Mouse (Mus musculus): ENCODE data around the gene Gpatch2.
A peak's percentile ranks its signal among the peaks of the same experiment; 100 is the strongest.

Gpatch2 gene

DNA sequence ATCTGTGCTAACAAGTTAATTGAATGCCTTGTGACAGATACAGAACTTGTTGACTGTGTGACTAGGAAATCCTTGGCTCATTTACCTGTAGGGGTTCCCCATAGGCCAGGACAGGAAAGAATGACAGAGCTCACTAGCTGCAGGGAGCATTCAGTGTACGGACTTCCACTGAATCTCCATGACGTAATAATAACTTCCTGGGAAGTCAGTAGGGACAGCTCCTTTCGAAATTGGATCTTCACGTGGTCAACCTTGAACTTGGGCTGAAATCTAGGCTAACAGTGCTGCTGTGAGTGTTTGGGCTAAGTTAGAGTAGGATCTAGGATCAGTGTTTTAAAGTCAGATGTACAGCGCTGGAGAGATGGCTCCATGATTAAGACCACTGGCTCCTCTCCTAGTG, 29.4 kb downstream of the Gpatch2 start:
- DNase-seq (ENCODE audit: low read depth, low spot score) = no peak

DNA sequence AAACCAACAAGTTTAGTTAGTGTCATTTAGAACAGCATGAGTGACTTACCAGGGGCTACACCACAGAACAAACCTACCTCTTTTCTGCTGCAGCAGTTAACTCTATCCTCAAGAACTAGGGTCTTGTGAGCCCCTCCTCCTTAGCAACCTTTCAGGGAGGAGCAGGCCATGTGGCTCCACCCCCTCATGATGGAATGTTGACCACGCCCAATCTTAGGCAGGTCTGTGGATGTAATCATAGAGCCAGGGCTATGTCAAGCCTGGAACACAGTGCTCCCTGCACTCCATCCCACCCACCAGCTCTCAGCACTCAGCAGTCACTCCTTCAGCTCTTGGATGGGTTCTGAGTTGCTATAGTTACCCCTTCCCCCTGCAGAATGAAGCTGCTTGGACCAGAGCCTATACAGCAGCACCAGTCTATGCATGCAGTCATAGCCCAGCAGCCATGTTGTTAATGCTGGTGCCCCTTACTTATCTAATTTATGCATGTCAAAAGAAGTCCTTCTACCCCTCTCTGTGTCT, 35.5 kb downstream of the Gpatch2 start:
- DNase-seq (ENCODE audit: low read depth, low spot score) = peak; percentile 56

DNA sequence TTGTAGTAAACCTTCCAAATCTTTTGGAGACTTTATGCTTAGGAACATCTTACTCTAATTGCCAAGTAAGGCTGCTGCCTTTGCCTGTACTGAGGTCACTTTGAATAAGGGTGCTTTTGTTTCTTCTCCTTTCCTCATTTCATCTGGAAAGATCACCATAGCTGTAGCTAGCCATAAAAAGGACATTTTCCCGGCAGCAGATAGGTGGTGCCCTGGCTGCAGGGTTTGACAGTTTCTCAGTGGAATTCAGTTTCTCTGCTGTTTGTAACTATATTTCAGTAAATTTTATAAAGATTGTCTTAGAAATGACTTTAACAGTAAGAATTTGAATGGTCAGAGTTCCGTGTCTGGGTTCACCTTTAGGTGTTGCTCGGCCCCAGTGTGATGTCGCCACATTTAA, 43.4 kb downstream of the Gpatch2 start:
- DNase-seq (ENCODE audit: low read depth, low spot score) = no peak

DNA sequence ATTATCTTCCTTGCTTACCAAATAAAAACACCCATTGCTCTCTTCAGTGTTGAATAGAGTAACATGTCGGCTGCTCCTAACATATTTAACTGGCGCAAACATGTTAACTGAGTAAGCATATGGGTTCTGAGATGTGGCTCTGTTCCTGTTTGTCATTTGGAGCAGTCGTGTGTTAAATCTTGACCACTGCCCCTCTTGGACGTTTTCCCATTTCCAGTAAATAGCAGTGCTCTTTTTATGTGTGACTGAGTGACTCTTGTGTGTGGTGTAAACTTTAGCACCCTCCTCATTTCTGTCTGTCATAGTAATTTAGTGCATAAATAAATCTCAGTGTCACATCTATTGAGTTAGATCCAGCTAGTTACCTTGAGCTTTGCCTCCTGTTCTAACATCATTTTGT, 52.3 kb downstream of the Gpatch2 start:
- DNase-seq (ENCODE audit: low read depth, low spot score) = no peak

DNA sequence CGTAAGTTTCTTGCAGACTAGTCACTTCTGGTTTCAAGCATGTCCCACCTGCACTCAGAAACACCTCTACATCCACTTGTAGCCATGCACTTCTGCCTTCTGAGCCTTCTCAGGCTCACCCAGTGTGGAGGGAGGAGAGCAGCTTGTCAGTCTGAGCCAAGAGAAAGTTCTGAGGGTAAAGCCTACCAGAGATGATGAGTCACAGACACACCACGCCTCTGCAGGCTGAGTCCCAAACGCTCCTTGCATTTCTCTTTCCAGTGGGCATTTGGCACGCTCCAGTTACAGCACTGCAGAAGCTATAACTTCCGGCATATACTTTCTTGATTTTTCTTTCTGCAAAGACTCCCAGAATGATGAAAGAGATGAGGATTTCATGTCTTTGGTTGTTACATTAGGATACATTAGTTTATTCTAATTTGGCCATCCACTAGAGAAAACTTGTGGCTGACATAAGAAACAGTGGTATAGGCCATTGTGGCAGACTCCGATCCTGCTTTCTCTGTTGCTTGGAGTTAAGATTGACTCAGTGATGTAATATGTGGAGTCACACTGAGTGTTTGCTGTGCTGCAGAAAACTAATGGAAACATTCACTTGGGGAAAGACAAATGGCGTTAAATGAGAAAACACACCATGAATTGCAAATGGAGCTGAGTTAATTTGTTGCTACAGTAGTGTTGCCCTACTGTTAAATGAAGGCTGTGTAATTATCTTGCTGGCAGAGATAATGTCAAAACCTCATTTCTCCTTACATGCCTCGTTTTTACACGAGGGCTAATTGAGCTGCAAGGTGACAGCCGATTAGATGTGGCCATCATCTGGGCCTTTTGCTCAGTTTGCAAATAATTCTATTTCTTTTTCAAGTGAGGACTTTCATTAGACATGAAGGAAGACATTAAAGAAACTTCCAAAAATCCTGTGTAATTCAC, 55.3 kb downstream of the Gpatch2 start:
- no peak for DNase-seq (ENCODE audit: low read depth, low spot score)

DNA sequence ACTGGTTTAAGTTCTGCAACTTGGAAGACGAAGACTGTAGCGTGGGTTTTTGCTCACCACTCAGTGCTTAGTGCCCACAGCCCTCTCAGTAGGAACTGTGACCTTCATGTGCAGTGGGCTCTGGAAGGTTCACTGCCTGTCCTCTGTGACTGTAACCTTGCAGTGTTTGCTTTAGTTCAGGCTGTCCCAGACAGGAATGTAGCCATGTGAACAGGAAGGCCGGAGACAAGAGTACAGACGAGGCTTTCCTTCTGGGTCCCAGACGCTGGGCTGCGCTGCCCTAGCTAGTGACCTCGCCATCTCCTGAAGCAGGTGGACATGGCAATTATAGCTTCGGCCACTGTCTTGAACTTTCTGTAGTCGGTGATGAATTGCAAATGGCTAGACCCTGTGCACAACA, 62.0 kb downstream of the Gpatch2 start:
- DNase-seq (ENCODE audit: low read depth, low spot score) = no peak

DNA sequence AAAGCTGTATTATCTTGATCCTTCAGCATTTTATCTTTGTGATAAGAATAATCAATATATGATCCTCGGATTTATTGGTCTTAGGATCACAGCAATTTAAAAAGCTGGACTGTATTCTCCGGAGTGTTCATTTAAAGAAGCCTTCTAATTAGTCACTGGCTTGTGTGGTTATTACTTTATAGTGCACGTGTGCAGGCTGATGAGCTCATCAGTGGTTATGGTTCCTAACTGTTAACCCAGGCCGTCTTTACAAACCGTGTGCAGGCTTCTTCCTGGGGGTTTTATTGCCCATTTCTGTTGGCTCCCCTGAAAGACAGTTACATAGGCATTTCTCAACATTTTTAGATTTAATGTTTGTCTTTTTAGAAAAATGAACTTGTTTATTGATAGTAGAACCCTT, 63.2 kb downstream of the Gpatch2 start:
- DNase-seq (ENCODE audit: low read depth, low spot score) = no peak

DNA sequence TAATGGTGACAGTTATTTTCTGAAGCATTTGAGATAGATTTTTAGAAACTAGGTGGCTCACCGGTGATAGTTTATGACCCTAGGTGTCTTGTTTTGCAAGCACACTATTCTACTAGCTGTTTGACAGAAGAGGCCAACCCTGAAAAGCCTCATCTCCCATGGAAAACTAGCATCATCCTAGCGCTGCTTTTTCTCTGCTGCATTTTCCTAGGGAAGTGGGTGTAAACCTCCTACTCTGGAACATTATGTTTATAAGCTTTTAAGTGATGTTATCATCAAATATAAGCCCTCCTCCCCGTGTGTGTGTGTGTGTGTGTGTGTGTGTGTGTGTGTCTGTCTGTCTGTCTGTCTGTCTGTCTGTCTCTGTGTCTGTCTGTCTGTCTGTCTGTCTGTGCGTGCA, 64.5 kb downstream of the Gpatch2 start:
- no peak for DNase-seq (ENCODE audit: low read depth, low spot score)

DNA sequence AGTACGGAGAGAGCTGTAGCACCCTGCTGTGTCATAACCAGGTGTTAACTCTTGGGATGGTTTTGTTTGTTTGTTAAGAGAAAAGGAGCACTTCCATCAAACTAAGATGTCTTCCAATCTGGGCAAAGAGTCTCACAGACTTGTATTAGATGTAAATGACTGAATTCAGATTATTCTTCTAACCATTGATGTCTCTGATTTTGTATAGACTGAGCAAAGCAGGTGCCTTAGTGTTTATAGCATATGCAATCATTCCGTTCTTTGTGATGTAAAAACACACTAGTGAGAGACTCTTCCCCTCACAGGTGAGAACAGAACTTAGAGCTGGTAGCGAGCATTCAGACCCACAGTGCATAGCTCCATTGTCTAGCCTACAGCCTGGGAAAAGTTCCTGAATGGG, 67.0 kb downstream of the Gpatch2 start:
- DNase-seq (ENCODE audit: low read depth, low spot score) = peak; percentile 69

DNA sequence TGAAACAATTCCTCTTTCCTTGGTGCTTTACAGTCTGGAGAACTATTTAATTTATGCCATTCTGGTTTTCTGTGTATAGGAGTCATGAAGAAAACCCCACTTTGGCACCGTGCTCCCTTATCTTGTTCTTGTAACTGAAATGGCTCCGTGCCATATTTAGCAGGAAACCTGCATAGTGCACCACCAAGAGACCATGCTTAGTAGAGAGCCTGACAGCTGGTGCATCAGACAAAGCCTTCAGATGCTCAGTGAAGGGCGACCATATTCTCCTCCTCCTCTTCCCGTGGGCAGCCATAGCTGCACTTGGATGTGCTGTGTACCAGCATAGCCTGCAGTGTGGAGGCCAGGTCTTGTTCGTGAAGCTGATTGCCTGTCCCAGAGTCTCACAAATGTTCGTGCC, 67.5 kb downstream of the Gpatch2 start:
- no peak for DNase-seq (ENCODE audit: low read depth, low spot score)

DNA sequence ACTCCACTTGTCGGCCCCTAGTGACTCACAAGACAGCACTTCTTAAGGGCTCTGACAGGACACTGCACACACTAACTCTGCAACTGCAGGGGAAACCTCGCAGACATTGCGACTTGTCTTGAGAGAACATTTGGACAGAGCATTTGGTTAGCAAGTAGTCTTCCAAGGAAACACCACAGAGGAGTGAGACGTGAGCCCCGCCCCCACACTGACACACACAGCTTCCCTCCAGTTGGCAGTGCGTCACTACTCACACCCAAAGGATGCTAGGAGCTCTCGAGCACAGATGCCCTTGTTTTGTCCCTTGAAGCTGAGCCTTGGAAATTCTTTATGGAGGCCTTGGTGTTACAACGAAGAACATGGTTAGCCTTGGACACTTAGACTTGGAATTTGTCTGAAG, 70.4 kb downstream of the Gpatch2 start:
- DNase-seq (ENCODE audit: low read depth, low spot score) = no peak

DNA sequence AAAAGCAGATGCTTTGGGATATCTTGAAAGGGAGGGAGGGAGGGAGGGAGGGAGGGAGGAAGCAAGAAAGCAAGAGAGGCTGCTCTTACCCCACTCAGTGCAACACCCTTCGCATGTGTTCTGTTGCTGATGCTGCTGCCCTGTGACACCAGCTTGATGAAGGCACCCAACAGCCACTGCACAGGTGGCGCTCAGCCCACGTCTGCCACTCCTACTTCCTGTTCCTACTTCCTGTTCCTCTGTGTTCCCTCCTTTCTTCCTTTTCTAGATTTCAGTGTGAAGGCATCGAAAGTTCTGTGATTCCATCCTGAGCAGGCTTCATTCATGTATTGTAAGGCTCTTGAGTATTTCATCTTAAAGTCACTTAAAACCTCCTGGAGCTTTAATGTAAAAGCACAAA, 71.1 kb downstream of the Gpatch2 start:
- no peak for DNase-seq (ENCODE audit: low read depth, low spot score)

DNA sequence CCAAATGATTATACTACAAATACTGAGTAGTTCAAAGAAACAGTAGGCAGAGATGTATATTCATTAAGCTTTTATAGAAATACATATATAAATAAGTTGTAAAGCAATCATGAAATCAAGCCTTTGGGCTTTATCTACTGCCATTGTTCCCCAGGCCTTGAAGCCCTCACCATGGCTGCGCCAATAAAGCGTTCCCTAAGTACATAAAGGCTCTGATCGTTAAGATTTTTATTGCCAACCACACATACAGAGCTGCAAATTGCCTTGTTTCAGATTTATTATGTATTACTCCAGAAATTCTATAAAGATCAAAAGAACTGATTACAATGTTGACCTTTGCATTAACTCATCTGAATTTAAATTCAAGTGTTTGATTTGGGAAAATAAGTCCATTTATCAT, 71.6 kb downstream of the Gpatch2 start:
- DNase-seq (ENCODE audit: low read depth, low spot score) = no peak

DNA sequence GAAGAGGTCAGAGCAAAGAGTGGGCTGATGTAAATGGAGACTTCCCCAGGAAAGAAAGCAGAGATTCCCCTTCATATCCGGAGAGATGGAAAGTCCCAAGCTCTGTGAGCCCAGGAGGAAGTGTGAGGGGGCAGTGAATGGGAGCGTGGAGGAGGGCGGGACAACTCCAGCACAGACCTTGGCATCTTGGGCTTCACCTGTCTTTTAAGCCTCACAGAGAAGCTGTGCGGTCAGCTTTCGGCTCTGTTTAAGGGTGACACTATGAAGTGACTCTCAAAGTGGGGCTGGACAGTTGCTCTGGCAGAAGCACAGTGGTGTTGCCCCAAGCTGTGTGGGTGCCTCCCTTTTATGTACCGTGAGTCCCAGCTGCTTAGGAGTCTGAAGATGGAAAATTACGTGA, 74.9 kb downstream of the Gpatch2 start:
- no peak for DNase-seq (ENCODE audit: low read depth, low spot score)

DNA sequence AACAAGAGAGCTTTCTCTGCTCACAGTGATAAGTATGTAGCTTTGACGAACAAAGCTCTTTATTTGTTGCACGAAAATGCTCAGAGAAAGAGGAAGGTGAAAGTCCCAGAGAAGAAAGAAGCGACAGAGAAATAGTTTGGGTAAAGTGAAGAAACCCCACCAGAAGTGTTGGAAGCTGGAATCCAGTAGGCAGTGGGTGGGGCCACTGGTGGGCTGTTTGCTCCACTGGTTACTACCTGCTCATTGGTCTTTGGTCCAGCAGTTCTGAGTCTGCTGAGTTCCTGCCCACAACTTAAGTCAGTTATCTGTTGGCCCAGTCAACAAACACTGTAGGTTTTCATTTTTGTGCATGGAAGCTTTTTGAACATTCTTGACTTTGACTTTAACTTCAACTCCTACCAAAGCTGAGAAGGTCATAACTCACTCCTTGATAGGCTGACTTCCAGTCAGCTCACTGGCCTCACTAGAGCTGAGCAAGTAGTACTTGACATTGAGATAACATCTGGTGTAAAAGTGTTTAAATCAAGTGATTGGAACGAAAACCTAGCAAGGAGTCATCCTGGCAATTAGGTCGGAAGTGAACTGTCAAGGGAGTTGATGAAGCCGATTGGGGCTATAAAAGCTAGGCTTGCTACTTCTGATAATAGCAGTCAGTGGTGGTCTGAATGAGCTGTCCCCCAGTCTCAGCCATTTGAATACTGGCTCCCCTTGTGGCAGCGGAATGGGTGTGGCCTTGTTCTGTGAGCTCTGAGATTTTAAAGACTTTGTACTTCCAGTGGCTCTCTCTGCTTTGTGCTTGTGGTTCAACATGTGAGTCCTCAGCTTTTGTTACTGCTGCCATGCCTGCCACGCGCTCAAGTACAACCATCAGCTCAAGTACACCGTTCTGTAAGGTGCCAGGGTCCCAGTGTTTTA, 76.4 kb downstream of the Gpatch2 start:
- peak; percentile 51 for DNase-seq (ENCODE audit: low read depth, low spot score)

DNA sequence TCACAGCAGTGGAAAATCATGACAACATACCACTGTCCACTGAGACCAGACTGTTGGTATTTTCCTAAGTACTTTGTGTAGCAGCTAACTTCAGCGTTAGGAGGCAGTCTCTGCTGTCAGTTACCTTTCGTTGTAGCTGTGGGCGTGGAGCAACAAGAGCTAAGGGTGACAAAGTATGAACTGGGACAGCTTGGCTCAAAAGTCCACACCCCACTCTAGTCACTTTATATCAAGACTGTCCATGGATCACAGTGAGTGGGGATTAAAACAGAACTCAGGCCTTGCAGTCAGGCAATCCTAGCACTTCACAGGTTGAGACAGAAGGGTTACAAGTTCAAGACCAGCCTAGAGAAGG, 77.1 kb downstream of the Gpatch2 start:
- no peak for DNase-seq (ENCODE audit: low read depth, low spot score)

DNA sequence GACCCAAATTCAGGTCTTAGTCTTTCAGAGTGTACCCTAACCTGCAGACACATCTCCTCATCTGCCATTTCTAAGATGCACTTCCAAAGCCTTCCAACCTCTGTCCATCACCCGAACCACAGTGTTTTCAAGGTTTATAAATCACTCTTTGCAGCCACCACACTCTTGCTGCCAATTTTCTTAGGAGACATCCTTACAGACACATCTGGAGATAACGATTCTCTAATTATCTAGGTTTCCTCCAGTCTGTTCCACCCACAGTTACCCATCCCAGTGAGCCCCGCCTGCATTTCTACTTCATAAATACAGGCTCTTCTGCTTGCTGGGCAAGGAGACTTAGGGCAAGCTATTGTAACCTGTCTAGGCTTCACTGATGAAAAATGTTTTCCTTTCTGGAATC, 77.9 kb downstream of the Gpatch2 start:
- no peak for DNase-seq (ENCODE audit: low read depth, low spot score)

DNA sequence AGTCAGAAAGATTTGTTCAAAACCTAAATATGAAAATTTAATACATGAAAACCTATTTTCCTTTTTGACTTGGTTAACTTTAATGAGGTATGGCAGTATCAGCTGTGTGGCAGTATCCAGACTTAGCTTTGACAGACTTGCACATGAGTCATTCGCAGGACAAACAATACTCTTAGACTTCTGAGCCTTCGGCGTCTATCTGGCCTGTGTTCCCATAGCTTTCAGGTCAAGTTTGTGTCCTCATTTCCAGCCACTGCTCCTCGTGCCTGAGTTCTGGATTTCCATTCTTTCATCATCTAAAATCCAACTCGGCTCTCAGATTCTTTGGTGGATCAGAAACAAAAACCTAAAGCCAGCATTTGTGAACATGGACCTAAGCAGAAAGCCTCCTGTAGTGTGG, 79.2 kb downstream of the Gpatch2 start:
- no peak for DNase-seq (ENCODE audit: low read depth, low spot score)

DNA sequence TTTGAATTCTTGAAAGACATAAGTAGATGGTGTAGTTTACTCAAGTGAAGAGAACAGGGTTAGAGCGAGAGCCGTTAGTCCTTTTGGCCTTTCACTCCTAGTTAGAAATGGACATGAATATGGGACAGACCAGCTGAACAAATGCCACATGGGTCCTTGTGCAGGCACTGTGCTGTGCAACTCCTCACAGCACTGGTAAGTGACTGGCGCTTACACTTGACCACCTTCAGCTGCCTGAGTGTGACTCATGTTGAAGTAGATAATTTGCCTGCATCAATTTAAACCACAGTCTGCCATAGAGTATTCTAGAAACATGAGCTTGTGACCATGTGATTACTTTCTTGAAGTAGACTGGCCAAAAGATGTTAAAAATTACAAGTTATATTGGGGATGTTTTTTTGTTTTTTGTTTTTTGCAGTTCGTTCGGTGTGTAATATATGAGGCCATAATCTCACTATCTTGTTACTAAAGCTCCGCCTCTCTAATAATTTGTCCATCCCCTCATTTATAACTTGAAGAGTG, 79.8 kb downstream of the Gpatch2 start:
- no peak for DNase-seq (ENCODE audit: low read depth, low spot score)

DNA sequence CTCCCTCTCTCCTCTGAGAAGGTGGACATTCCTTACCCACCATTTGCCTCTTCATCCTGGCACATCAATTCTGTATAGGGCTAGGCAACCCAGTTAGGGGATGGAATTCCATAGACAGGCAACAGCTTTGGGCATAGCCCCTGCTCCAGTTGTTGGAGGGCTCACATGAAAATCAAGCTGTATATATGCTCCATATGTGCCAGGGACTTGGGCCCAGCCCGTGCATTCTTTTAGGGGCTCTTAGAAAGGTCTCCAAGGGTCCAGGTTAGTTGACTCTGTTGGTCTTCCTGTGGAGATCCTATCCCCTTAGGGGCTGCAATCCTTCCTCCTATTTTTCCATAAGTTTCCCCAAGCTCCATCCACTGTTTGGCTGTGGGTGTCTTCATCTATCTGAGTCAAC, 80.4 kb downstream of the Gpatch2 start:
- no peak for DNase-seq (ENCODE audit: low read depth, low spot score)

DNA sequence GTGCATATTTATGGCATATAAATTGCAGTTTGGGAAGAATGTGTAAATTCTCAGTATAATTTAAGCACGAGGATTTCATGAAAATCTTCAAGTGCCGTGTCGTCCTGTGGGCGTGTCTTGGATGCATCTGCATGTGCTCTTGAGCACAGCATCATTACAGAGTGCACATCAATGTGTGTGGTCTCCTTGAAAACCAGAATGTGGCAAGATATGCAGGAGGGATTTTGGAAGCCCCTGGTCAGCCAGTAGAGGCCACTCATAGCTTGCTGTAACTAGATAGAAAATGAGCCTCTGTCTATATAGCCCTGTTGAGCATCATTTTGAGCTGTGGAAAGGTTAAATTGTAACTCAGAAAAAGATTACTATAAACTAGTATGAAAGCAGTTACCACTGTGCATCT, 83.9 kb downstream of the Gpatch2 start:
- DNase-seq (ENCODE audit: low read depth, low spot score) = no peak

DNA sequence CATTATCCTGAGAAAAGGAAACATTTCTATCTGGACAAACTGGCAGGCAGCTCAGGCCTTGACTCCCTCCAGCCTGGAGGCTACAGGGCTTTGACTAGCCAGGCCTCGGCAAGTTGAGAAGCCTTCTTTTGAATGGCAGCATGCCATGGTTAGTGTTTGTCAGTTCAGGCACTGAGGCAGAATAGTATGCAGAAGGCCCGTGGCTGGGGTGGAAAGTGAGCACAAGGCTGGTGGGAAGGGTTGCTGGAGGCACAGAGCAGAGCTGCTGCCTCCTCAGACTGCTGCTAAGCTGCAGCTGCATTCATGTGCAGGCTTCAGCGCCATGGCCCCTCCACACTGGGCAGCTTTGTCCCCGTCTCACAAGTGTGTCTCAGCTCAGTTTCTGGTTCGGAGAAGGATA, 85.3 kb downstream of the Gpatch2 start:
- DNase-seq (ENCODE audit: low read depth, low spot score) = no peak
